40 mouse cellular contexts compared by ENCODE assay signal in the genomic region with DNA sequence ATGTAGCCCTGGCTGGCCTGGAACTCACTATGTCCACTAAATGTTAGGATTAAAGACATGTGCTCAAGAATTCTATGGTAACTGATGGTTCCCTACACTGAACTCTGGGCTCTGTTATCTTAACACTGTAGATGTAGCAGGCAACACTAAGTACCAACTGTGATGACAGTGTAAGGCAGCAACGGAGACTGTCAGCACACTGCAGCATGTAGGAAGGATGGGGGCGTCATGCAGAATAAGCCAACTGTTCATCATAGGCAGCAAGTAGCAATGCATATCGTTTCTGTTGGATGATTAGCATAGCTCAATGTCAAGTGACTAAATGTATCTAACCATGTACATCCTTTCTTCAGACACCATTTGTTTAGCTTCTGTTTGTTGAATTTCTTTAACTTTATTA. TPM values are rescaled to one million over a fixed set of nuclear protein-coding genes. Genes with fewer than 3 reads are reported as not detected.
A peak's percentile ranks its signal among the peaks of the same experiment; 100 is the strongest.
DNase-seq lines count a peak whose midpoint lies in the region; ATAC-seq lines count a peak whose summit lies in the region.
"Had no signal": no experiment of that assay in that cellular context is flagged by ENCODE, and none has a peak within 500 bp of the region (broad histone marks: within the 10 kb centered on the region; RNA-seq: fewer than 3 reads in every experiment).

No protein-coding gene starts in this region.

- peak; percentile 50 to 59 for DNase-seq in frontal cortex, adult 2 months (ENCODE audit: extremely low spot score in 1 of 2, low spot score in 1 of 2)
- no peak for DNase-seq in frontal cortex, postnatal 14 days (ENCODE audit: low spot score in 2 of 2)
- peak; percentile 36 to 48 for DNase-seq in frontal cortex, postnatal 36 days (ENCODE audit: low spot score in 2 of 2)
- peak; percentile 20 to 28 for DNase-seq in layer of hippocampus, postnatal 36 days
- no peak for DNase-seq in kidney, postnatal 25 days
- DNase-seq: adrenal gland, adult 8-10 months; cerebellum, adult 8-10 months; cerebellum, postnatal 36 days; gastrocnemius, postnatal 36 days; heart, adult 18-20 months; kidney, adult 11 months; kidney, postnatal 14 days; liver, embryonic 13.5 days; lung, adult 18-20 months; lung, postnatal 4 days; retina, postnatal 1 day; thymus, postnatal 14 days had no signal

- H3K27me3 ChIP-seq in megakaryocyte, embryonic 14.5 days (replicated peaks): no peaks in the 10 kb centered on the region
- H3K27me3 ChIP-seq: embryonic facial prominence, embryonic 12.5 days; forebrain, embryonic 15.5 days; hindbrain, embryonic 15.5 days; limb, embryonic 15.5 days; liver, embryonic 13.5 days; midbrain, embryonic 15.5 days; neural tube, embryonic 15.5 days; stomach, embryonic 15.5 days had no signal

- H3K9me3 ChIP-seq in megakaryocyte, embryonic 14.5 days: peaks cover 3% of the 10 kb centered on the region; the same call in 1 of the 2 replicates
- H3K9me3 ChIP-seq: embryonic facial prominence, embryonic 12.5 days; forebrain, embryonic 15.5 days; G1E; hindbrain, embryonic 15.5 days; limb, embryonic 10.5 days; limb, embryonic 15.5 days; liver, embryonic 13.5 days; midbrain, embryonic 10.5 days; midbrain, embryonic 15.5 days; neural tube, embryonic 15.5 days; stomach, embryonic 15.5 days had no signal

- no peak for ATAC-seq in megakaryocyte, adult 5-6 weeks (ENCODE audit: poor library complexity, severe bottlenecking)
- no peak for ATAC-seq in megakaryocyte progenitor cell, adult 5-6 weeks (replicated peaks; ENCODE audit: poor library complexity)
- ATAC-seq: forebrain, embryonic 15.5 days; inflammation-experienced regulatory T-cells, adult 6 months; lung, postnatal 0 days; midbrain, embryonic 15.5 days had no signal

- H3K4me1 ChIP-seq in megakaryocyte, embryonic 14.5 days: peaks cover 24% of the 10 kb centered on the region
- H3K4me1 ChIP-seq: embryonic facial prominence, embryonic 12.5 days; forebrain, embryonic 15.5 days; hindbrain, embryonic 15.5 days; limb, embryonic 10.5 days; limb, embryonic 15.5 days; midbrain, embryonic 10.5 days; midbrain, embryonic 15.5 days; neural tube, embryonic 15.5 days; stomach, embryonic 15.5 days had no signal

- peak overlapping the region; percentile 21 for H3K4me3 ChIP-seq in megakaryocyte, embryonic 14.5 days (replicated peaks)
- H3K4me3 ChIP-seq: embryonic facial prominence, embryonic 12.5 days; forebrain, embryonic 15.5 days; hindbrain, embryonic 15.5 days; limb, embryonic 10.5 days; limb, embryonic 15.5 days; liver, embryonic 13.5 days; midbrain, embryonic 10.5 days; midbrain, embryonic 15.5 days; neural tube, embryonic 15.5 days; stomach, embryonic 15.5 days had no signal

- H3K36me3 ChIP-seq in megakaryocyte, embryonic 14.5 days (replicated peaks; ENCODE audit: low read length): peaks cover 96% of the 10 kb centered on the region

RNA-seq across cellular contexts. Expression of a gene that starts 29.0 kb away (rescaled TPM):
- polyA plus RNA-seq in frontal cortex, adult 2 months (2012; rRNA removed): 18.8 and 20.3 TPM in 2 replicates
- 2.9 and 6.5 TPM in 2 replicates for polyA plus RNA-seq in megakaryocyte, embryonic 14.5 days (2012; ENCODE audit: insufficient read depth, low replicate concordance)
- 239 and 260 TPM in 2 replicates for total RNA-seq in megakaryocyte, adult 5-6 weeks (2015)
- 171 and 182 TPM in 2 replicates for total RNA-seq in megakaryocyte, adult 5-6 weeks (2017)
- 10 to 100 TPM; 23.3 to 24.4 TPM for total RNA-seq in layer of hippocampus, postnatal 36 days (2021)
- total RNA-seq in megakaryocyte progenitor cell, adult 5-6 weeks (2015): 107 and 116 TPM in 2 replicates
- total RNA-seq in megakaryocyte progenitor cell, adult 5-6 weeks (2017): 68.9 and 71.3 TPM in 2 replicates

RNA-seq across cellular contexts. Expression of a gene that starts 38.9 kb away (rescaled TPM):
- 60.3 and 61.4 TPM in 2 replicates for polyA plus RNA-seq in frontal cortex, adult 2 months (2012; rRNA removed)
- polyA plus RNA-seq in megakaryocyte, embryonic 14.5 days (2012; ENCODE audit: insufficient read depth, low replicate concordance): 4.0 TPM in 1 of 2 replicates, not detected in the other
- total RNA-seq in megakaryocyte, adult 5-6 weeks (2015): 41.5 and 56.3 TPM in 2 replicates
- 32.6 and 32.8 TPM in 2 replicates for total RNA-seq in megakaryocyte, adult 5-6 weeks (2017)
- total RNA-seq in layer of hippocampus, postnatal 36 days (2021): 10 to 100 TPM; 74.7 to 78.0 TPM
- total RNA-seq in megakaryocyte progenitor cell, adult 5-6 weeks (2015): 41.4 and 45.6 TPM in 2 replicates
- total RNA-seq in megakaryocyte progenitor cell, adult 5-6 weeks (2017): 39.4 and 47.6 TPM in 2 replicates

RNA-seq across cellular contexts. Expression of a gene that starts 57.7 kb away (rescaled TPM):
- polyA plus RNA-seq in frontal cortex, adult 2 months (2012; rRNA removed): 0.12 and 0.15 TPM in 2 replicates
- not detected in 2 replicates for polyA plus RNA-seq in megakaryocyte, embryonic 14.5 days (2012; ENCODE audit: insufficient read depth, low replicate concordance)
- total RNA-seq in megakaryocyte, adult 5-6 weeks (2015): not detected in 2 replicates
- not detected in 2 replicates for total RNA-seq in megakaryocyte, adult 5-6 weeks (2017)
- total RNA-seq in layer of hippocampus, postnatal 36 days (2021): not detected
- total RNA-seq in megakaryocyte progenitor cell, adult 5-6 weeks (2015): not detected in 2 replicates
- total RNA-seq in megakaryocyte progenitor cell, adult 5-6 weeks (2017): not detected in 2 replicates
- total RNA-seq: adrenal gland, adult 8-10 months; adrenal gland, postnatal 4 days; G1E; gastrocnemius, adult 18-20 months; gastrocnemius, postnatal 36 days; heart, adult 18-20 months; hematopoietic stem cell, adult 5-6 weeks; left cerebral cortex, adult 18-20 months had no signal
- polyA plus RNA-seq: embryonic facial prominence, embryonic 12.5 days; forebrain, embryonic 15.5 days; G1E; heart, embryonic 11.5 days; heart, embryonic 16.5 days; hindbrain, embryonic 15.5 days; inflammation-experienced regulatory T-cells, adult 6 months; kidney, embryonic 14.5 days; limb, embryonic 10.5 days; limb, embryonic 15.5 days; liver, embryonic 13.5 days; lung, postnatal 0 days; midbrain, embryonic 10.5 days; midbrain, embryonic 15.5 days; neural tube, embryonic 15.5 days; stomach, embryonic 15.5 days; urinary bladder, adult 2 months had no signal

Comparison
In these comparisons a context has a peak if more than half of its experiments do, and no peak if none do; other contexts are left out.
1. DNase-seq: peak in frontal cortex, adult 2 months (2 of 2), frontal cortex, postnatal 36 days (2 of 2) and layer of hippocampus, postnatal 36 days (2 of 2); none in frontal cortex, postnatal 14 days (0 of 2) and kidney, postnatal 25 days (0 of 2).